Mouse (Mus musculus): Measurements from ENCODE around the gene Rbpj. TPM values are rescaled to one million over a fixed set of nuclear protein-coding genes. Genes with fewer than 3 reads are reported as not detected.

The Rbpj gene
- total and polyA plus RNA-seq, 2 experiments = 4.2 to 9.6 TPM

GRCm38 (mm10) chr5:53594274-53594673, 128.3 kb downstream of the Rbpj start:
- H3K36me3 ChIP-seq (ENCODE audit: control insufficient read depth, insufficient read depth, low read length) = no peaks in the 10 kb centered on the region
- TF ChIP-seq CTCF (IDR thresholded peaks at IDR 0.05; ENCODE audit: low read depth, low read length) (peak; percentile 52), POLR2A (IDR thresholded peaks at IDR 0.05; ENCODE audit: extremely low read depth, insufficient read depth, low read length) (no peak)
- no peak overlapping the region for H3K9ac ChIP-seq (ENCODE audit: low read depth, low read length)
- no peaks in the 10 kb centered on the region for H3K27me3 ChIP-seq (ENCODE audit: control insufficient read depth, insufficient read depth, low read length)
- WGBS = 24% methylated on average over 4 of the region's 4 CpGs
- DNase-seq (ENCODE audit: extremely low read depth, low read depth, low spot score) = peak; percentile 56
- no peak overlapping the region for H3K27ac ChIP-seq (replicated peaks; ENCODE audit: insufficient read depth, low read depth, low read length)
- no peak overlapping the region for H3K4me3 ChIP-seq (ENCODE audit: insufficient read depth, low read depth, low read length)
- H3K79me2 ChIP-seq (ENCODE audit: control insufficient read depth, insufficient read depth, low read length) = peaks cover 29% of the 10 kb centered on the region; the same call in 1 of the 2 replicates
- H3K4me1 ChIP-seq (ENCODE audit: control insufficient read depth, insufficient read depth, low read length) = peaks cover 10% of the 10 kb centered on the region

DNA sequence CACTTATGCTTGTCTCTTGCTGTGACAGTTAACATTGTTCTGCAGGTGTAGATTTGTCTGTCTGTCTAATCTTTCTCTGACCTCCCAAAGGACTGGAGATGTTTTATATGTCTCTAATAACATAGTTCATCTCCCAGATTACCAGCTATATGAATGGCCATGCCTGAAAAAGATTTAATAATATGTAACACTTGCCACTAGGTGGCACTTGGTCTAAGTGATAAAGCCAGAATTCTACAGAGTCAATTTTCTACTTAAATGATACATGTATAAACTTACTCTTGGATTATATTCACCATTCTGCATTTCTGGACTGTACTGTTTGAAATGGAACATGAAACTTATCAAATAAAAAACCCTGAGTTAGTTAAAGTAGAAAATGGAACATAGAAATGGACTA, 132.6 kb downstream of the Rbpj start:
- H3K4me3 ChIP-seq (ENCODE audit: insufficient read depth, low read depth, low read length) = no peak overlapping the region
- peaks cover 40% of the 10 kb centered on the region for H3K79me2 ChIP-seq (ENCODE audit: control insufficient read depth, insufficient read depth, low read length)
- H3K36me3 ChIP-seq (ENCODE audit: control insufficient read depth, insufficient read depth, low read length) = no peaks in the 10 kb centered on the region
- H3K4me1 ChIP-seq (ENCODE audit: control insufficient read depth, insufficient read depth, low read length) = peaks cover 5% of the 10 kb centered on the region; the same call in 1 of the 2 replicates
- no peak for DNase-seq (ENCODE audit: extremely low read depth, low read depth, low spot score)
- no peak overlapping the region for H3K27ac ChIP-seq (replicated peaks; ENCODE audit: insufficient read depth, low read depth, low read length)
- no peak overlapping the region for H3K9ac ChIP-seq (ENCODE audit: low read depth, low read length)
- H3K27me3 ChIP-seq (ENCODE audit: control insufficient read depth, insufficient read depth, low read length) = no peaks in the 10 kb centered on the region
- TF ChIP-seq POLR2A (IDR thresholded peaks at IDR 0.05; ENCODE audit: extremely low read depth, insufficient read depth, low read length) (no peak), CTCF (IDR thresholded peaks at IDR 0.05; ENCODE audit: low read depth, low read length) (no peak)

DNA sequence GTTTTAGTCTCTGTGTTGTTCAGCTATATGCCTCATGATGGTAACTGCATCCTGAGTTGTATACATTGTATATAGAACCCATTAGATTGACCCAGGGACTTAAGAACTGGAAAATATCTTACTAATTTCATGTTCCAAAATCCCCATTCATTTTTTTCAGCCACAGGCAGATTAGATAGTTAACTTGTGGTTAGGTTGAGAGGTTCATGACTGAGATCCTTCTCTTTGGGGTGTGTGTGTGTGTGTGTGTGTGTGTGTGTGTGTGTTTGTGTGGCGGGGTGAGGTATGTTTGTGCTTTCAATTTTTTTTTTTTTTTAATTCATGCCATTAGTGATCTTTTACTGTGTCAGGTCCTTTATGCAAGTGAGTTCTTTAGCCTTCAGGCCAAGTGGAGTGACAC, 133.2 kb downstream of the Rbpj start:
- 100% methylated on average over 1 of the region's 1 CpGs for WGBS
- no peak overlapping the region for H3K4me3 ChIP-seq (ENCODE audit: insufficient read depth, low read depth, low read length)
- TF ChIP-seq POLR2A (IDR thresholded peaks at IDR 0.05; ENCODE audit: extremely low read depth, insufficient read depth, low read length) = no peak
- no peak for TF ChIP-seq CTCF (IDR thresholded peaks at IDR 0.05; ENCODE audit: low read depth, low read length)

DNA sequence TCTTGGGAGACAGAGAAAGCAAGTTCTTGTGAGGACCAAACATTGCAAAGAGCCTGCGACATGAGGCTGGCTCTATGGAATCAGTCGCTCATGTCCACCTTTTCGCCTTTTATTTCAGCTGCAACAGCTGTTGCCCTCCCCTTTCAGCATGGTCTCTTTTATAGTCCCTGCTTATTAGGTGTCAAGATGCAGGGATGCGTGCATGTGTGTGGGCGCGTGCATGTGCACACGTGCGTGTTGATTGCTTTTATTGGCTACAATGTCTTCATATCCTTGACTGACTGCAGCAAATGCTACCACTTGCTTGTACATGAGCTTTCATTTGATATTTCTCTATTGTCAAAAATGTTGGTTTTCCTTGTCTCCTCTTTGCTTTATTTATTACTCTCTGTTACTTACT, 136.2 kb downstream of the Rbpj start:
- WGBS = 96% methylated on average over 8 of the region's 8 CpGs
- Histone ChIP-seq H3K9ac (ENCODE audit: low read depth, low read length) (no peak overlapping the region), H3K27ac (replicated peaks; ENCODE audit: insufficient read depth, low read depth, low read length) (no peak overlapping the region), H3K36me3 (ENCODE audit: control insufficient read depth, insufficient read depth, low read length) (no peaks in the 10 kb centered on the region), H3K4me1 (ENCODE audit: control insufficient read depth, insufficient read depth, low read length) (peaks cover 7% of the 10 kb centered on the region; the same call in 1 of the 2 replicates), H3K27me3 (ENCODE audit: control insufficient read depth, insufficient read depth, low read length) (no peaks in the 10 kb centered on the region), H3K4me3 (ENCODE audit: insufficient read depth, low read depth, low read length) (no peak overlapping the region), H3K79me2 (ENCODE audit: control insufficient read depth, insufficient read depth, low read length) (peaks cover 37% of the 10 kb centered on the region)
- no peak for DNase-seq (ENCODE audit: extremely low read depth, low read depth, low spot score)
- TF ChIP-seq POLR2A (IDR thresholded peaks at IDR 0.05; ENCODE audit: extremely low read depth, insufficient read depth, low read length) (no peak), CTCF (IDR thresholded peaks at IDR 0.05; ENCODE audit: low read depth, low read length) (no peak)

More for the DNA sequence above, 133.2 kb downstream of the Rbpj start:
- Histone ChIP-seq H3K9ac (ENCODE audit: low read depth, low read length) (no peak overlapping the region), H3K4me1 (ENCODE audit: control insufficient read depth, insufficient read depth, low read length) (peaks cover 4% of the 10 kb centered on the region; the same call in 1 of the 2 replicates), H3K79me2 (ENCODE audit: control insufficient read depth, insufficient read depth, low read length) (peaks cover 41% of the 10 kb centered on the region), H3K36me3 (ENCODE audit: control insufficient read depth, insufficient read depth, low read length) (no peaks in the 10 kb centered on the region), H3K27ac (replicated peaks; ENCODE audit: insufficient read depth, low read depth, low read length) (no peak overlapping the region), H3K27me3 (ENCODE audit: control insufficient read depth, insufficient read depth, low read length) (no peaks in the 10 kb centered on the region)
- no peak for DNase-seq (ENCODE audit: extremely low read depth, low read depth, low spot score)

DNA sequence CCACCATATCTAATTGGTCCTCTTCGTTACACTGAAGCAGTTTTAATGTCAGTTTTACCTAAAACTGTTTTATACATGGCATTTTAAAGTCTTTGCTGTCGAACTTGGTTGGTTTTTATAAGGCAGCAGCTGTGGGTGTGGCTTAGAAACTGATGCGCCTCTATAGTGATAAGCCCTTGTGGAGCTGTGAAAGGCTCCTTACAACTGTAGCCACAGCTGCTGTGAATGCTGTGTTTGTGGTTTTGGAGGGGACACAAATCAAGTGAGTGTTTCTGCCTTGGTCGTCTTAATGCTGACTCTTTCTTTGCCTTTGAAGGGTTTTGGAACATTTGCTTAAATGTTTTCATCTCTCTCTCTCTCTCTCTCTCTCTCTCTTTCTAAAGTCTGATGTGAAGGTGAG, 139.5 kb downstream of the Rbpj start:
- Histone ChIP-seq H3K79me2 (ENCODE audit: control insufficient read depth, insufficient read depth, low read length) (peaks cover 42% of the 10 kb centered on the region), H3K27ac (replicated peaks; ENCODE audit: insufficient read depth, low read depth, low read length) (no peak overlapping the region), H3K4me1 (ENCODE audit: control insufficient read depth, insufficient read depth, low read length) (peaks cover 7% of the 10 kb centered on the region), H3K27me3 (ENCODE audit: control insufficient read depth, insufficient read depth, low read length) (no peaks in the 10 kb centered on the region), H3K9ac (ENCODE audit: low read depth, low read length) (no peak overlapping the region), H3K4me3 (ENCODE audit: insufficient read depth, low read depth, low read length) (no peak overlapping the region), H3K36me3 (ENCODE audit: control insufficient read depth, insufficient read depth, low read length) (no peaks in the 10 kb centered on the region)
- WGBS = 92% methylated on average over 4 of the region's 4 CpGs
- no peak for DNase-seq (ENCODE audit: extremely low read depth, low read depth, low spot score)
- no peak for TF ChIP-seq POLR2A (IDR thresholded peaks at IDR 0.05; ENCODE audit: extremely low read depth, insufficient read depth, low read length)
- TF ChIP-seq CTCF (IDR thresholded peaks at IDR 0.05; ENCODE audit: low read depth, low read length) = no peak

GRCm38 (mm10) chr5:53607230-53607996, 141.5 kb downstream of the Rbpj start:
- H3K36me3 ChIP-seq (ENCODE audit: control insufficient read depth, insufficient read depth, low read length) = no peaks in the 10 kb centered on the region
- no peak overlapping the region for H3K27ac ChIP-seq (replicated peaks; ENCODE audit: insufficient read depth, low read depth, low read length)
- H3K27me3 ChIP-seq (ENCODE audit: control insufficient read depth, insufficient read depth, low read length) = no peaks in the 10 kb centered on the region
- no peak overlapping the region for H3K4me3 ChIP-seq (ENCODE audit: insufficient read depth, low read depth, low read length)
- 31% methylated on average over 9 of the region's 9 CpGs for WGBS
- H3K79me2 ChIP-seq (ENCODE audit: control insufficient read depth, insufficient read depth, low read length) = peaks cover 34% of the 10 kb centered on the region
- peak; percentile 82 for DNase-seq (ENCODE audit: extremely low read depth, low read depth, low spot score)
- no peak overlapping the region for H3K9ac ChIP-seq (ENCODE audit: low read depth, low read length)
- peaks cover 7% of the 10 kb centered on the region for H3K4me1 ChIP-seq (ENCODE audit: control insufficient read depth, insufficient read depth, low read length)
- no peak for TF ChIP-seq CTCF (IDR thresholded peaks at IDR 0.05; ENCODE audit: low read depth, low read length)
- no peak for TF ChIP-seq POLR2A (IDR thresholded peaks at IDR 0.05; ENCODE audit: extremely low read depth, insufficient read depth, low read length)

Data from liver, adult 2 months (tissue).